Mouse (Mus musculus): ENCODE results near the gene Wdr37. TPM values are rescaled to one million over a fixed set of nuclear protein-coding genes. Genes with fewer than 3 reads are reported as not detected.

Wdr37 gene
- total RNA-seq (2023), result 70.6 TPM

GRCm38 (mm10) chr13:8871314-8871962, at the start of gene Wdr37:
TSS of gene Wdr37 (minus strand) at chr13:8871909.

GRCm38 (mm10) chr13:8885445-8886184, 13.9 kb upstream of the Wdr37 start, which contains the start of gene Idi1:
TSS of gene Idi1 (plus strand) at chr13:8885501.

Other genes starting within 250 kb of the Wdr37 start
- gene Idi1, start 13.6 kb upstream of the Wdr37 start, total RNA-seq (2023), result 16.9 TPM
- not detected for gene Gm9745, start 76.3 kb upstream of the Wdr37 start, total RNA-seq (2023)
- gene Idi2, start 81.0 kb upstream of the Wdr37 start, total RNA-seq (2023), result not detected
- 125 TPM for gene Gtpbp4, start 124.2 kb upstream of the Wdr37 start, total RNA-seq (2023)
- 61.2 TPM for gene Larp4b, start 222.0 kb upstream of the Wdr37 start, total RNA-seq (2023)

Measured in CD4-positive naive resting alpha-beta T cell, adult 76 days (primary cell).